Mouse (Mus musculus) midbrain, postnatal 0 days (tissue): ENCODE measurements at regions not wholly inside any gene's neighbourhood (a gene's known extent, or its start where the extent isn't known, plus 50 kb on each side); places are given as distances from the start of the nearest gene placed in this dataset.
A peak's percentile ranks its signal among the peaks of the same experiment; 100 is the strongest.

ENCODE experiments used
- ATAC-seq: fragments of 200-750 bp; cut with Nextera tagmentation; 2 replicates; pipeline ENCODE4 v1.8.0; 2017; ENCODE audit warnings: moderate number of reproducible peaks, mild to moderate bottlenecking, moderate TSS enrichment, moderate library complexity; ENCODE audit not compliant: low FRiP score
- DNase-seq: peaks from one replicate; pipeline ENCODE4 v3.0.0-alpha.2; 2015; ENCODE audit warnings: low spot score
- H3K27ac ChIP-seq: fragments of 300-500 bp; sonication (generic); 2 replicates; pipeline ENCODE4 v1.5.1; 2014; ENCODE audit warnings: low read depth, mild to moderate bottlenecking, low read length, mixed read lengths
- H3K27me3 ChIP-seq: fragments of 300-500 bp; sonication (generic); 2 replicates; pipeline ENCODE4 v1.6.1; 2014; ENCODE audit warnings: low read length, control low read depth, mixed read lengths; ENCODE audit not compliant: insufficient read depth
- H3K36me3 ChIP-seq: fragments of 300-500 bp; sonication (generic); 2 replicates; pipeline ENCODE4 v1.6.1; 2014; ENCODE audit warnings: low read length, control low read depth, mixed read lengths; ENCODE audit not compliant: insufficient read depth
- H3K4me1 ChIP-seq: fragments of 300-500 bp; sonication (generic); 2 replicates; pipeline ENCODE4 v1.6.1; 2014; ENCODE audit warnings: mild to moderate bottlenecking, control low read depth, antibody characterized with exemption, low read length, mixed read lengths; ENCODE audit not compliant: insufficient read depth
- H3K4me2 ChIP-seq: fragments of 300-500 bp; sonication (generic); 2 replicates; pipeline ENCODE4 v1.6.1; 2014; ENCODE audit warnings: low read depth, mild to moderate bottlenecking, low read length, mixed read lengths; ENCODE audit not compliant: poor library complexity, severe bottlenecking
- H3K4me3 ChIP-seq: fragments of 300-500 bp; sonication (generic); 2 replicates; pipeline ENCODE4 v1.5.1; 2014; ENCODE audit warnings: low read depth, mild to moderate bottlenecking, low read length, moderate library complexity
- H3K9ac ChIP-seq: fragments of 300-500 bp; sonication (generic); replicated peaks from 2 replicates; pipeline ENCODE4 v1.6.1; 2014; ENCODE audit warnings: mild to moderate bottlenecking, low read length, moderate library complexity, mixed read lengths; ENCODE audit not compliant: poor library complexity, severe bottlenecking
- H3K9me3 ChIP-seq: fragments of 300-500 bp; sonication (generic); 2 replicates; pipeline ENCODE4 v1.6.1; 2016; ENCODE audit warnings: low read length, control low read depth
- CTCF ChIP-seq: IDR thresholded peaks from 2 replicates; pipeline ENCODE4 v1.5.1; 2016; ENCODE audit warnings: antibody characterized with exemption, mild to moderate bottlenecking
- WGBS: fragments of 180-500 bp; shearing (Covaris S2); extraction: QIAGEN DNeasy Blood & Tissue Kit; methylation state at CpG from one replicate; pipeline ENCODE4 v1.1.7; 2014; 5-methylcytosine and 5-hydroxymethylcytosine counted together

DNA sequence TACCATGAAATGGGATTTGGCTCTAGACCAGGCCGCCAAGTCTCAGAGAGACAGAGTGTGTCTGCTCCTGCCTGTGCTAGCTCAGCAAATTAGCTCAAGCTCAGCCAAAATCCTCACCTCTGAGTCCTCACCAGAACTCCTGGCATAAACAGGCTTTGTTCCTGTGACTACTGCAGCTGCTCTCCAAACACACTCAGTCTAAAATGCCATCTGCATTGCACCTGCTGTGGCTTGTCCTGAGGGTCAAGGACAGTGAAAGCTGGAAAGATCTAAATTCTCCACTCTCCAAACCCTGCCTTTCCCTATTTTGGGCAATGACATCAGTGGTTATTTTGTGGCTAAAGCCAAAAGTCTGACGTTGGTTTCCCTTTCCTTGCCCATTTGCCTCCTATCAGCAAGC lies 570.9 kb upstream of the Gm21961 start:
- Histone ChIP-seq H3K36me3 (no peaks in the 10 kb centered on the region), H3K4me3 (no peak overlapping the region), H3K9ac (no peak overlapping the region), H3K9me3 (no peaks in the 10 kb centered on the region), H3K4me2 (no peak overlapping the region), H3K27ac (no peak overlapping the region), H3K27me3 (no peaks in the 10 kb centered on the region), H3K4me1 (no peaks in the 10 kb centered on the region)
- no peak for ATAC-seq
- WGBS: 49% methylated on average over 2 of the region's 2 CpGs
- no peak for TF ChIP-seq CTCF
- peak; percentile 67 for DNase-seq

DNA sequence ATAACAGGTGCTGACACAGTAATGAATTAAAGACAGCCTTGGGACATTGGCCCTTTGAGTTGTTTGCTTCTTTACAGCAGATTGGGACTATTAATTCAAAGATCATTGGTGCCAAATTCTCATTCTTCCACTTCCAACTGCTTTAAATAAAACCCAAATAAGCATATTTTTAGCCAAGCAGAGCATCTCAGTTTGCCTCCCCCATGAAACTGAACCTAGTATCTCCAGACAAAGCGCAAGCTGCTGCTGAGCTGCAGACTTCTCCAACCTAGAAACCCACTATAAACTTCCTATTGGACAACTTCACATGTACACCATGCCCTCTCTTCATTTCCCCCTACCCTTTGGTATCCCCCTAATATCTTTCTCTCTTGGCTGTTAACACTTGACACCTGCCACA lies 564.6 kb upstream of the Gm21961 start:
- H3K9ac ChIP-seq: no peak overlapping the region
- no peaks in the 10 kb centered on the region for H3K4me1 ChIP-seq
- no peak for ATAC-seq
- no peak for TF ChIP-seq CTCF
- H3K27ac ChIP-seq: no peak overlapping the region
- H3K9me3 ChIP-seq: no peaks in the 10 kb centered on the region
- H3K4me2 ChIP-seq: no peak overlapping the region
- DNase-seq: no peak
- 93% methylated on average over 1 of the region's 1 CpGs for WGBS
- H3K27me3 ChIP-seq: no peaks in the 10 kb centered on the region
- H3K4me3 ChIP-seq: no peak overlapping the region
- no peaks in the 10 kb centered on the region for H3K36me3 ChIP-seq

DNA sequence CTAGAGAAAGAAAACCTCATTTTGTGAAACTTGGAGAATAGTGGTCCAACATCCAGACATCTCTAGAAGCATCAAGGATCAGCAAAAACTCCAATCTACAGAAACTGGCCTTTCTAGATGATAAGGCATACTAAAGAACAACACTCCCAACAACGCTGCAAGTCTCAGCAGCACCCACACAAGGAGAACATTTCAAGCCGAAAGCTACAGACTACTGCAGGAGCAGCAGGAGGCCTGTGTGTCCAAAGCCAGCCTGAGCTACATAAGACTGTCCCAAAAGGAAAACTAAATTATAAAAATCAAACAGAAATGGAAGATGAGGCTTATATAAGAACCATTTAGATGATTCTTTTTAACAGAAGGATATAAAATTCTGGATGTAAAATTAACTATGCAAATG lies 553.2 kb upstream of the Gm21961 start:
- Histone ChIP-seq H3K27me3 (no peaks in the 10 kb centered on the region), H3K4me2 (no peak overlapping the region), H3K36me3 (no peaks in the 10 kb centered on the region), H3K4me1 (no peaks in the 10 kb centered on the region), H3K4me3 (no peak overlapping the region), H3K9ac (no peak overlapping the region), H3K9me3 (no peaks in the 10 kb centered on the region), H3K27ac (no peak overlapping the region)
- ATAC-seq (no peak), DNase-seq (no peak)
- no peak for TF ChIP-seq CTCF
- 81% methylated on average over 2 of the region's 2 CpGs for WGBS

- 83% methylated on average over 8 of the region's 8 CpGs for WGBS
- no peaks in the 10 kb centered on the region for H3K36me3 ChIP-seq
- no peaks in the 10 kb centered on the region for H3K27me3 ChIP-seq
- ATAC-seq (no peak), DNase-seq (no peak)
- H3K4me1 ChIP-seq: no peaks in the 10 kb centered on the region
- no peak overlapping the region for H3K27ac ChIP-seq
- no peak overlapping the region for H3K9ac ChIP-seq
- no peaks in the 10 kb centered on the region for H3K9me3 ChIP-seq
- no peak for TF ChIP-seq CTCF
- H3K4me3 ChIP-seq: no peak overlapping the region
- H3K4me2 ChIP-seq: no peak overlapping the region
Observed at GRCm38 (mm10) chr15:65557846-65558835, 543.4 kb upstream of the Gm21961 start.

GRCm38 (mm10) chr15:65549046-65549445 lies 534.3 kb upstream of the Gm21961 start:
- TF ChIP-seq CTCF: no peak
- Histone ChIP-seq H3K9me3 (no peaks in the 10 kb centered on the region), H3K27me3 (no peaks in the 10 kb centered on the region), H3K27ac (no peak overlapping the region), H3K9ac (no peak overlapping the region), H3K4me2 (no peak overlapping the region), H3K36me3 (no peaks in the 10 kb centered on the region), H3K4me1 (no peaks in the 10 kb centered on the region), H3K4me3 (no peak overlapping the region)
- WGBS: 80% methylated on average over 2 of the region's 2 CpGs
- ATAC-seq: no peak
- no peak for DNase-seq

GRCm38 (mm10) chr15:65535606-65536005 lies 520.9 kb upstream of the Gm21961 start:
- no peak overlapping the region for H3K4me2 ChIP-seq
- no peak overlapping the region for H3K9ac ChIP-seq
- no peak for DNase-seq
- H3K4me3 ChIP-seq: no peak overlapping the region
- no peaks in the 10 kb centered on the region for H3K27me3 ChIP-seq
- ATAC-seq: no peak
- no peak overlapping the region for H3K27ac ChIP-seq
- no peaks in the 10 kb centered on the region for H3K36me3 ChIP-seq
- 74% methylated on average over 3 of the region's 3 CpGs for WGBS
- TF ChIP-seq CTCF: no peak
- no peaks in the 10 kb centered on the region for H3K9me3 ChIP-seq
- no peaks in the 10 kb centered on the region for H3K4me1 ChIP-seq
